Mouse (Mus musculus) embryonic facial prominence, embryonic 13.5 days (tissue): ENCODE data around the gene 9530068E07Rik. TPM values are rescaled to one million over a fixed set of nuclear protein-coding genes. Genes with fewer than 3 reads are reported as not detected.
A peak's percentile ranks its signal among the peaks of the same experiment; 100 is the strongest.

ENCODE experiments used
- ATAC-seq: fragments of 200-750 bp; cut with Nextera tagmentation; 2 replicates; pipeline ENCODE4 v1.8.0; 2017; ENCODE audit warnings: low read depth; ENCODE audit not compliant: insufficient number of reproducible peaks, insufficient read depth, low FRiP score, low TSS enrichment
- H3K27ac ChIP-seq: fragments of 300-500 bp; sonication (generic); 2 replicates; pipeline ENCODE4 v1.5.1; 2015; ENCODE audit warnings: moderate library complexity, mild to moderate bottlenecking, inconsistent platforms
- H3K27me3 ChIP-seq: fragments of 300-500 bp; sonication (generic); 2 replicates; pipeline ENCODE4 v1.6.1; 2015; ENCODE audit warnings: mild to moderate bottlenecking, inconsistent platforms
- H3K36me3 ChIP-seq: fragments of 300-500 bp; sonication (generic); 2 replicates; pipeline ENCODE4 v1.6.1; 2015; ENCODE audit warnings: mild to moderate bottlenecking, inconsistent platforms
- H3K4me1 ChIP-seq: fragments of 300-500 bp; sonication (generic); 2 replicates; pipeline ENCODE4 v1.6.1; 2015; ENCODE audit warnings: inconsistent platforms
- H3K4me2 ChIP-seq: fragments of 300-500 bp; sonication (generic); 2 replicates; pipeline ENCODE4 v1.6.1; 2015; ENCODE audit warnings: moderate library complexity, mild to moderate bottlenecking, inconsistent platforms
- H3K4me3 ChIP-seq: fragments of 300-500 bp; sonication (generic); 2 replicates; pipeline ENCODE4 v1.5.1; 2015; ENCODE audit warnings: mild to moderate bottlenecking, inconsistent platforms
- H3K9ac ChIP-seq: fragments of 300-500 bp; sonication (generic); 2 replicates; pipeline ENCODE4 v1.6.1; 2015; ENCODE audit warnings: mild to moderate bottlenecking, inconsistent platforms
- H3K9me3 ChIP-seq: fragments of 300-500 bp; sonication (generic); 2 replicates; pipeline ENCODE4 v1.6.1; 2016; ENCODE audit warnings: inconsistent platforms
- WGBS: fragments of 180-500 bp; shearing (Covaris S2); methylation state at CpG from one replicate; pipeline ENCODE4 v1.1.7; 2015; ENCODE audit warnings: mixed read lengths; 5-methylcytosine and 5-hydroxymethylcytosine counted together
- polyA plus RNA-seq: library from polyadenylated mRNA; unstranded; fragments of >200 nt; fragmentation: Nextera tagmentation; extraction: Ambion mirVana; gene quantifications from 2 replicates; pipeline ENCODE4 v1.2.1, GENCODE M21; 2015

Gene 9530068E07Rik
- polyA plus RNA-seq, 1 experiment from 2014 or later, result 198 TPM

- Histone ChIP-seq H3K4me3 (peak overlapping the region; percentile 71), H3K4me1 (peaks cover 26% of the 10 kb centered on the region), H3K4me2 (peak overlapping the region; percentile 69), H3K9ac (peak overlapping the region; percentile 92), H3K27me3 (no peaks in the 10 kb centered on the region), H3K27ac (peak overlapping the region; percentile 91; the same call in 1 of the 2 replicates), H3K9me3 (no peaks in the 10 kb centered on the region), H3K36me3 (0 out of 2 replicates have a peak, but pooled peaks cover 5% of the 10 kb centered on the region)
- ATAC-seq, result no peak
- WGBS, result 86% methylated on average over 4 of the region's 4 CpGs
Measured at GRCm38 (mm10) chr11:52397385-52397987, 1.3 kb downstream of the 9530068E07Rik start.

GRCm38 (mm10) chr11:52401476-52401875 lies 5.2 kb downstream of the 9530068E07Rik start:
- Histone ChIP-seq H3K4me1 (peaks cover 30% of the 10 kb centered on the region), H3K4me3 (no peak overlapping the region), H3K27ac (no peak overlapping the region), H3K4me2 (no peak overlapping the region), H3K9me3 (no peaks in the 10 kb centered on the region), H3K36me3 (peaks cover 37% of the 10 kb centered on the region), H3K9ac (no peak overlapping the region), H3K27me3 (no peaks in the 10 kb centered on the region)
- no peak for ATAC-seq
- WGBS, result 57% methylated on average over 2 of the region's 2 CpGs

- H3K4me2 ChIP-seq, result no peak overlapping the region
- H3K4me1 ChIP-seq, result peaks cover 27% of the 10 kb centered on the region
- peaks cover 48% of the 10 kb centered on the region for H3K36me3 ChIP-seq
- ATAC-seq, result no peak
- H3K9ac ChIP-seq, result no peak overlapping the region
- H3K27me3 ChIP-seq, result no peaks in the 10 kb centered on the region
- no peaks in the 10 kb centered on the region for H3K9me3 ChIP-seq
- 50% methylated on average over 1 of the region's 1 CpGs for WGBS
- H3K4me3 ChIP-seq, result no peak overlapping the region
- no peak overlapping the region for H3K27ac ChIP-seq
Measured at GRCm38 (mm10) chr11:52402566-52402965, 6.3 kb downstream of the 9530068E07Rik start.

- no peak for ATAC-seq
- WGBS, result 80% methylated on average over 5 of the region's 5 CpGs
- Histone ChIP-seq H3K27me3 (no peaks in the 10 kb centered on the region), H3K4me3 (no peak overlapping the region), H3K4me1 (peaks cover 15% of the 10 kb centered on the region), H3K9me3 (no peaks in the 10 kb centered on the region), H3K36me3 (peaks cover 58% of the 10 kb centered on the region), H3K27ac (no peak overlapping the region), H3K9ac (no peak overlapping the region), H3K4me2 (no peak overlapping the region)
Measured at GRCm38 (mm10) chr11:52404209-52404608, 8.0 kb downstream of the 9530068E07Rik start.

- no peaks in the 10 kb centered on the region for H3K27me3 ChIP-seq
- no peaks in the 10 kb centered on the region for H3K9me3 ChIP-seq
- H3K9ac ChIP-seq, result no peak overlapping the region
- H3K27ac ChIP-seq, result no peak overlapping the region
- H3K4me1 ChIP-seq, result peaks cover 10% of the 10 kb centered on the region
- H3K36me3 ChIP-seq, result peaks cover 68% of the 10 kb centered on the region
- ATAC-seq, result no peak
- WGBS, result 84% methylated on average over 9 of the region's 9 CpGs
- H3K4me3 ChIP-seq, result no peak overlapping the region
- no peak overlapping the region for H3K4me2 ChIP-seq
Measured at GRCm38 (mm10) chr11:52405196-52405688, 9.0 kb downstream of the 9530068E07Rik start.

- Histone ChIP-seq H3K9me3 (no peaks in the 10 kb centered on the region; the same call in 1 of the 2 replicates), H3K4me1 (no peaks in the 10 kb centered on the region), H3K9ac (no peak overlapping the region), H3K4me2 (no peak overlapping the region), H3K27ac (no peak overlapping the region), H3K4me3 (no peak overlapping the region), H3K27me3 (no peaks in the 10 kb centered on the region), H3K36me3 (peaks cover 66% of the 10 kb centered on the region)
- WGBS, result 71% methylated on average over 5 of the region's 5 CpGs
- ATAC-seq, result no peak
Measured at GRCm38 (mm10) chr11:52409316-52409715, 13.1 kb downstream of the 9530068E07Rik start.

GRCm38 (mm10) chr11:52418358-52418757 lies 22.1 kb downstream of the 9530068E07Rik start:
- no peaks in the 10 kb centered on the region for H3K27me3 ChIP-seq
- peak overlapping the region; percentile 27; the same call in 1 of the 2 replicates for H3K9ac ChIP-seq
- H3K9me3 ChIP-seq, result no peaks in the 10 kb centered on the region
- H3K36me3 ChIP-seq, result no peaks in the 10 kb centered on the region
- H3K4me2 ChIP-seq, result no peak overlapping the region
- H3K4me3 ChIP-seq, result no peak overlapping the region
- no peak for ATAC-seq
- H3K27ac ChIP-seq, result no peak overlapping the region
- no peaks in the 10 kb centered on the region; the same call in 1 of the 2 replicates for H3K4me1 ChIP-seq
- WGBS, result 72% methylated on average over 5 of the region's 5 CpGs

- no peaks in the 10 kb centered on the region for H3K36me3 ChIP-seq
- no peak overlapping the region for H3K4me3 ChIP-seq
- WGBS, result 47% methylated on average over 5 of the region's 5 CpGs
- ATAC-seq, result no peak
- no peak overlapping the region for H3K4me2 ChIP-seq
- H3K9ac ChIP-seq, result no peak overlapping the region
- H3K27ac ChIP-seq, result no peak overlapping the region
- no peaks in the 10 kb centered on the region for H3K9me3 ChIP-seq
- no peaks in the 10 kb centered on the region; the same call in 1 of the 2 replicates for H3K27me3 ChIP-seq
- no peaks in the 10 kb centered on the region; the same call in 1 of the 2 replicates for H3K4me1 ChIP-seq
Measured at GRCm38 (mm10) chr11:52419246-52419645, 23.0 kb downstream of the 9530068E07Rik start.

GRCm38 (mm10) chr11:52419861-52420260 lies 23.6 kb downstream of the 9530068E07Rik start:
- no peak overlapping the region for H3K9ac ChIP-seq
- no peaks in the 10 kb centered on the region; the same call in 1 of the 2 replicates for H3K27me3 ChIP-seq
- no peak for ATAC-seq
- WGBS, result 67% methylated on average over 7 of the region's 7 CpGs
- H3K4me2 ChIP-seq, result no peak overlapping the region
- H3K4me1 ChIP-seq, result no peaks in the 10 kb centered on the region; the same call in 1 of the 2 replicates
- no peak overlapping the region for H3K27ac ChIP-seq
- H3K9me3 ChIP-seq, result no peaks in the 10 kb centered on the region
- H3K4me3 ChIP-seq, result no peak overlapping the region
- H3K36me3 ChIP-seq, result no peaks in the 10 kb centered on the region

- Histone ChIP-seq H3K9me3 (no peaks in the 10 kb centered on the region), H3K4me2 (no peak overlapping the region), H3K36me3 (no peaks in the 10 kb centered on the region), H3K27me3 (no peaks in the 10 kb centered on the region; the same call in 1 of the 2 replicates), H3K4me3 (no peak overlapping the region), H3K27ac (no peak overlapping the region), H3K4me1 (no peaks in the 10 kb centered on the region; the same call in 1 of the 2 replicates), H3K9ac (no peak overlapping the region)
- no peak for ATAC-seq
- WGBS, result 61% methylated on average over 12 of the region's 12 CpGs
Measured at GRCm38 (mm10) chr11:52420296-52421052, 24.2 kb downstream of the 9530068E07Rik start.

GRCm38 (mm10) chr11:52421053-52421778 lies 25.0 kb downstream of the 9530068E07Rik start:
- no peak for ATAC-seq
- Histone ChIP-seq H3K27me3 (no peaks in the 10 kb centered on the region; the same call in 1 of the 2 replicates), H3K9me3 (no peaks in the 10 kb centered on the region), H3K27ac (no peak overlapping the region), H3K4me3 (no peak overlapping the region), H3K4me2 (no peak overlapping the region), H3K4me1 (no peaks in the 10 kb centered on the region; the same call in 1 of the 2 replicates), H3K36me3 (no peaks in the 10 kb centered on the region), H3K9ac (no peak overlapping the region)
- WGBS, result 38% methylated on average over 12 of the region's 12 CpGs
